Mouse (Mus musculus) mesoderm, embryonic 11.5 days (tissue): ENCODE measurements around the gene Pkig.
"Not testable (repeated sequence)": the region's sequence is repeated elsewhere in the genome, so short reads cannot be mapped to it uniquely, and the experiment has no call there.

Experiments
- DNase-seq: peaks from one replicate; pipeline ENCODE4 v3.0.0-alpha.2; 2012; ENCODE audit warnings: low read depth, low spot score

The Pkig gene

GRCm38 (mm10) chr2:163643576-163643971 lies 14.6 kb upstream of the Pkig start:
- no peak for DNase-seq

GRCm38 (mm10) chr2:163644047-163644446 lies 14.1 kb upstream of the Pkig start:
- no peak for DNase-seq

GRCm38 (mm10) chr2:163644575-163645385 lies 13.4 kb upstream of the Pkig start, which contains the start of gene Serinc3:
TSS of gene Serinc3 (minus strand) at chr2:163645131.
- peak; percentile 99 for DNase-seq

GRCm38 (mm10) chr2:163645700-163646460 lies 12.3 kb upstream of the Pkig start:
- no peak for DNase-seq

DNA sequence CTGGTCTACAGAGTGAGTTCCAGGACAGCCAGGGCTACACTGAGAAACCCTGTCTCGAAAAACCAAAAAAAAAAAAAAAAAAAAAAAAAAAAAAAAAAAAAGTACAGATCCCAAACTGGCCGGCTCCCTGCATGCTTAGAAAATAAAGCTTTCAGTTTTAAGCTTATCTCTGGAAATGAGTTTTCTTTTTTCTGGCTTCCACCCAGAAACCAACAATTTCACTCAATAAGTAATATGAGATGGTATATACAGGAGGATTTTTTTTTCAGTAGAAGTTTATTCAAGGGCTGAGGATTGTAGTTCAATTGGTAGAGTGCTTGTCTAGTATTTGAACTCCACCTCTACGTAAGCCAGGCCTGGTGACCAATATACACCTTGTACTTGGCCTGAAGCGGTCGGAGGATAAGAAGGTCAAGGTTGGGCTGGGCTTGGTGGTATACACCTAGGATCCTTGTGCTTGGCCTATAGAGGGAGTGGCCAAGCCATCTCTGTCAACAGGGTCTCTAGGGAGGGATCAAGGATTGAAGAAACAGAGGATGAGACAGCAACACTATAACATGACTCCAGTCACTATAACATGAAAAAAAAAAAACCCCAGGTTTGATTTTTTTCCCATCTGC lies 11.6 kb upstream of the Pkig start:
- no peak for DNase-seq

- not testable (repeated sequence) for DNase-seq
Observed at GRCm38 (mm10) chr2:163655699-163656098, 2.5 kb upstream of the Pkig start.

DNA sequence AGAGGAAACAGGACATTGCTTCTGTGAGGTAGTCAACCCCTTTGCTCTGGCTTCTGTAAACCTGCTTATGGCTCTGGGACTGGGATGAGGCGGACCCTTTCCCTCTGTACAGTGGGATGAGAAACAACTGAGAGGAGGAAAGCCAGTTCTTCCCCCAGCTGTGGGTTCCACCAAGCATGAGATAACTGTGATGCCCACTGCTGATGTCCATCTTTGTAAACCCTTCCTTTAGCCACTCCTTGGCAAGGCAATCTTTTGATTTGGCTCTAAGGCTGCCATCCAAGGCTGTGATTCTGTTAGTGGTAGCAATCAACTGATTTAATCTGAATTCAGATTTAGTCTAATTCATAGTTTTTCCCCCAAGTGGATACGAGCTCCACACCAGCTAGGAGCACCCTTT lies 700 bp upstream of the Pkig start:
- DNase-seq: no peak

DNA sequence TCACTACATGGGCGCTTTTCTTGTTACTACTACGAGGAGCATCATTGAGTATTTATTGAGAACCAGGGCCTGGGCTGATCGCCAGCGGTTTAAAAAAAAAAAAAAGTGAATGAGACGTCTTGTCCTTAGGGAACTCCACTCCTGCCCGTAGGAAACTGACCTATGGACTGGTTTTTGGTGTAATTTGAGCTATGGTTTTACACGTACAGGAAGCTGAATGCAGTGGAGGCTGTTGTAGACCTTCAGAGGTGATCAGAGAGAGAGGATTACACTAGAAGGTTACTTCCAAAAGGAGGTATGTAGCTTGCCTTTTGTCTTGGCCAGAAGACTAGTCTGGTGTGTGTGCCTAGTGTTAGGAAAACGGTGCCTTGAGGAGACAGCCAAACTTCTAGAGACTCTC lies 755 bp downstream of the Pkig start:
- DNase-seq: peak; percentile 12

DNA sequence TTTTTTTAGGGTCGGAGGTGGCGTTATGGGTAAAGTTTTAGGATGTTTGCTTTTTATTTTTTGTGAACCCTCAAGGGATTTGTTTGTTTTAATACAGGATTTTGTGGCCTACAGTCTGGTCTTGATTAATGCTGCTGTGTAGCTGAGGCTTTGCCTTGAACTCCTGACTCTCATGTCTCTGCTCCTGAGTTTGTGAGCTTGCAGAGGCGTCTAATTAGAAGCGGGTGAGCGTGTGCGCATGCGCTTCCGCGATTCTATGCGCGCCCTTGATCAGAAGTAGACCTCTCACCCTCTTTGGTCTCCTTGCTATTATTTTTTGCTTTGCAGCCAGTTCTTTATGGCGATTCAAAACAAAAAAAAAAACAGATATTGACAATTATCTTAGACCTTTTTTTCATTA lies 1.2 kb downstream of the Pkig start:
- no peak for DNase-seq

- no peak for DNase-seq
Observed at GRCm38 (mm10) chr2:163660103-163660701, 2.0 kb downstream of the Pkig start.

DNA sequence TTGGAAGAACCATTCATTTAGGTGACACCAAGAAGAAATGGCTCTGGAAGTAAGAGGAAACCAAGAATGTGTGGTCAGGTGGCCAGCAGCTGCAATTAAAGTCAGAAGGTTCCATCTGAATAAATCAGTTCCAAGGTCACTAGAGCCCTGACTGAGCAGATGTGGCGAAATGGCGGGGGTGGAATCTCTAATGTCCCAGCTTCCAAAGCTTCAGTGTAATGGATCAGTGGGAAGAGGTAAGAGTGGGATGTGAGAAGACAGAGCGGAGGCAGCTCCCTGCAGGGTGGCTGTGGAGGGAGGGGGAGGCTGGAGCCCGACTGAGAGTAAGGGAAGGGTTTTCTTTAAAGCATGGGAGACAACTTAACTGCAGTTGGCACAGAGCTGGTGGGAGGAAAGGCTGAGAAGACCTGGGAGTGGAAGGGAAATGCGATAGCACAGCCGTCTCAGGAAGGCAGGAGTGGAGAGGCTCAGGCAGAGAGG lies 3.2 kb downstream of the Pkig start:
- peak; percentile 29 for DNase-seq

DNA sequence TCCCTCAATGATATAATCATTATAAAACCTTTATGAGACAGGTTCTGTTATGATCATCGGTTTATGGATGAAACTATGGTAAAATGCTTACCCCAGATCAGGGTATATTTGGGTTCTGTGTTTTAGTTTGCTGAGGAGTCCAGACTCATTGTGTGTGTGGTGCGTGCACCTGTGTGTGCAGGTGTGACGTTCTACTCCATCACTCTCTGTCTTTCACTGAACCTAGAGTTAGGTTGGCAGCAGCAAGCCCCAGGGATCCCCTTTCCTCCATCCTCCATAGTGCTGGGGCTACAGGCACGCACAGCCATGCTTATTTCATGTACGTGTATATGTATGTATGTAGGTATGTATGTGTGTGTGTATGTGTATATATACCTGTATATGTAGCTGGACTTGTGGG lies 3.9 kb downstream of the Pkig start:
- DNase-seq: no peak

- no peak for DNase-seq
Observed at GRCm38 (mm10) chr2:163662698-163663221, 4.6 kb downstream of the Pkig start.

GRCm38 (mm10) chr2:163663930-163664329 lies 5.7 kb downstream of the Pkig start:
- DNase-seq: no peak

DNA sequence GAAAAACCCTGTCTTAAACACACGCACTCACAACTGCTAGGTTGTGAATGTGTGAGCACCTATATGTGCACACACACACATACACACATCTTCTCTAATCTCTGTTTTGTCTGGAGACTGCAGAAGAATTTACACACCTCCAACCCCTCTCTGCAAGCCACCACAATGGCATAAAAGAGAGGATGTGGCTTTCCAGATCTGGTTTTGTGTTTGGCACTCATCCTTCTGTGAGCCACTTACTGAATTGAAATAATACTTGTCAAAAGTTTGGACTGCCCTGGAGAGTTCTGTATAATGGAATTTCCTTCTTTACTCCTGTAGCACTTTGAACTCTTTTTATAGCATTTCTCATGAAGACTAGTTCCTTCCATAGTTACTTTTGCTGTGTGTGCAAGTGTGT lies 8.9 kb downstream of the Pkig start:
- no peak for DNase-seq

- no peak for DNase-seq
Observed at GRCm38 (mm10) chr2:163670872-163671594, 12.8 kb downstream of the Pkig start.

- no peak for DNase-seq
Observed at GRCm38 (mm10) chr2:163674397-163674796, 16.2 kb downstream of the Pkig start.

DNA sequence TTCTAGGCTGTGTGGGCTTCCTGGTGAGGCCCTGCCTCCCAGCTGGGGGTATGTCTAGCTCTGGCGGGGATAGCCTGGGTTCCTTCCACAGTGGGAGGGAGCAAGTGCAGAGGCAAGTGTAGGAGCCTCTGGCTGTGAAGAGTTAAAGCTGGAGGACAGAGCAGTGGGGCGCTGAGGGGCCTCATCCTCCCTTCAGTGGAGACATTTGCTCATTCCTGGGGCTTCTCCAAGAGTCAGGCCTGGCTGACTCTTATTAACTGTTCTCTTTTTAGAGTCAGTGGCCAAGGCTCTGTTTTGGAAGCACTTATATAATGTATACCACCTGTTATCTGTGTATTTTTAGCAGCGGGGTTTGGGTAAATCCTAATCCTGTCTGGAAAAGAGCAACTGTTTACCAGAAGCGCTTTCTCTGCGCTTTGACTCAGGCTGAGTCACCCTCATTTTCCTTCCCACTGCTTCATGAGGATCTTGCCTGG lies 17.0 kb downstream of the Pkig start:
- no peak for DNase-seq

GRCm38 (mm10) chr2:163675662-163676061 lies 17.5 kb downstream of the Pkig start:
- DNase-seq: no peak

DNA sequence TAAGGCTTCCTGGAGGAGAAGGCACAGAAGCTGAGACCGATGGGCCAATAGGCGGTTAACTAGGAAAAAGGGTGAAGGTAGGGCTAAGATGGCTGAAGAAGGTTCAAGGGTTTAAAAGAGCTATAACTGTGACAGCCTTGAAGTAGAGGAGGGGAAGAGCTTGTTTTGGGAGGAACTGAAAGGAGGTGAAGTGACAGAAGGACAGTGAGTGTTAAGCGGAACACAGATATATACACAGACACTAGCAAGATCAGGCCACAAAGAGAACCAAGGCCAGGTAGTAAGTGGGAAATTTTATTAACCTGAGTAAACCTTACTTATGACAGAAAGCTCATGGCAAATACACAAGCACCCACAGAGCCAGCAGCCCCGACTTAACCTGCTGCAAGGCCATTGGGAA lies 18.1 kb downstream of the Pkig start:
- no peak for DNase-seq

DNA sequence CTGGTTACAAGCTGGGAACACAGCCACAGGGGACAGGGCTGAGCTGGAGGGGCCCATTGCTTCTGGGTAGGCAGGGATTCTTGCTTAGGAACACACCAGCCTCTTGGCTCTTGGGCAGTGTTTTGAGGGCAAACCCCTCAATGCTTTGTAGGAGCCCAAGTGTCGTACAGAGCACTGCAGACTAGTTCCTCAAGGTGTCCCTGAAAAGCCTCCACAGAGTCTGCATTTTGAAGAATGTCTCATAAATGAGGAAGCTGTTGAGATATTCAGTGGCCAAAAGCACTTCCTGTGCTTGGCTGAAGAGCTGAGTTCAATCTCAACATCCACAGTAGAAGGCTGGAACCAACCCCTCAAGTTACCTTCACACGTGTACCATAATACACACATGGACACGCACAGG lies 18.6 kb downstream of the Pkig start:
- DNase-seq: no peak
